34 mouse cellular contexts compared by ENCODE assay signal in the genomic region with DNA sequence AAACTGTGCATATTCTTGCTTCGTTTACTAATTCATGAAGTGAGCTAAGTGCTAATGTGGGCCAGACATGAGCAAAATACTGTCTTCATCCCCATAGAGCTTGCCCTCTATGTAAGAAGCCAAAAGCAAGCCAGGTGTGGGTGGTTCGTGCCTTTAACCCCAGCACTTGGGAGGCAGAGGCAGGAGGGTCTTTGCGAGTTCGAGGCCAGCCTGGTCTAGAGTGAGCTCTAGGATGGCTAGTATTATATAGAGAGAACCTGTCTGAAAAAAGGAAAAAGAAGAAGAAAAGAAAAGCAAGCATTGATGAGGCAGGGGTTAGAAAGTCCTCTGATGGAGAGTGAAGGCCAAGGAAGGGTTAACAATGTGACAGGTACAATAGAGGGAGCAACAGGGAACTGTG.
"Had no signal": no experiment of that assay in that cellular context is flagged by ENCODE, and none has a peak within 500 bp of the region (broad histone marks: within the 10 kb centered on the region; RNA-seq: fewer than 3 reads in every experiment).

No protein-coding gene starts in this region.

- H3K27me3 ChIP-seq: hindbrain, embryonic 12.5 days; hindbrain, embryonic 13.5 days; hindbrain, embryonic 15.5 days; intestine, embryonic 15.5 days; kidney, embryonic 15.5 days had no signal

- H3K27ac ChIP-seq: heart, embryonic 13.5 days; heart, embryonic 15.5 days; hindbrain, embryonic 10.5 days; hindbrain, embryonic 12.5 days; hindbrain, embryonic 13.5 days; hindbrain, embryonic 14.5 days; hindbrain, embryonic 15.5 days; hindbrain, postnatal 0 days; intestine, embryonic 15.5 days; kidney, embryonic 15.5 days; kidney, postnatal 0 days; layer of hippocampus, adult 2 months; left cerebral cortex, adult 2 months had no signal

- DNase-seq: heart, postnatal 10 days; heart, postnatal 14 days; heart, postnatal 36 days; heart, postnatal 4 days; kidney, adult 11 months; kidney, adult 18-20 months; kidney, adult 2 months; kidney, adult 8-10 months; kidney, adult 9 months; kidney, postnatal 10 days; kidney, postnatal 14 days; kidney, postnatal 25 days; kidney, postnatal 36 days; kidney, postnatal 4 days; layer of hippocampus, adult 9-11 months; layer of hippocampus, postnatal 36 days had no signal

- H3K9ac ChIP-seq: heart, embryonic 13.5 days; heart, embryonic 15.5 days; hindbrain, embryonic 12.5 days; hindbrain, embryonic 13.5 days; hindbrain, embryonic 14.5 days; hindbrain, embryonic 15.5 days; intestine, embryonic 15.5 days; kidney, embryonic 15.5 days had no signal

- H3K4me2 ChIP-seq: heart, embryonic 11.5 days; heart, embryonic 13.5 days; heart, embryonic 15.5 days; hindbrain, embryonic 12.5 days; hindbrain, embryonic 13.5 days; hindbrain, embryonic 14.5 days; hindbrain, embryonic 15.5 days; intestine, embryonic 15.5 days; kidney, embryonic 15.5 days had no signal

- ATAC-seq: hindbrain, embryonic 16.5 days; hindbrain, postnatal 0 days; inflammation-experienced regulatory T-cells, adult 6 months; intestine, embryonic 15.5 days; intestine, embryonic 16.5 days; intestine, postnatal 0 days had no signal

- H3K9me3 ChIP-seq: heart, embryonic 13.5 days; heart, embryonic 15.5 days; hindbrain, embryonic 10.5 days; hindbrain, embryonic 12.5 days; hindbrain, embryonic 13.5 days; hindbrain, embryonic 15.5 days; intestine, embryonic 15.5 days; kidney, embryonic 15.5 days had no signal

- H3K36me3 ChIP-seq: heart, embryonic 13.5 days; heart, embryonic 15.5 days; hindbrain, embryonic 10.5 days; hindbrain, embryonic 12.5 days; hindbrain, embryonic 13.5 days; hindbrain, embryonic 15.5 days; intestine, embryonic 15.5 days; kidney, embryonic 15.5 days had no signal

- H3K4me3 ChIP-seq: heart, embryonic 13.5 days; heart, embryonic 15.5 days; hindbrain, embryonic 10.5 days; hindbrain, embryonic 12.5 days; hindbrain, embryonic 13.5 days; hindbrain, embryonic 15.5 days; intestine, embryonic 15.5 days; kidney, embryonic 15.5 days; layer of hippocampus, adult 2 months; left cerebral cortex, adult 2 months had no signal

- H3K4me1 ChIP-seq: heart, embryonic 13.5 days; heart, embryonic 15.5 days; hindbrain, embryonic 10.5 days; hindbrain, embryonic 12.5 days; hindbrain, embryonic 13.5 days; hindbrain, embryonic 15.5 days; intestine, embryonic 15.5 days; kidney, embryonic 15.5 days had no signal
